Mouse (Mus musculus) intestine, embryonic 15.5 days (tissue): ENCODE data around the gene Btnl2. TPM values are rescaled to one million over a fixed set of nuclear protein-coding genes. Genes with fewer than 3 reads are reported as not detected.

Experiments used
- polyA plus RNA-seq: library from polyadenylated mRNA; unstranded; fragments of >200 nt; fragmentation: Nextera tagmentation; extraction: Ambion mirVana; gene quantifications from 2 replicates; pipeline ENCODE4 v1.2.1, GENCODE M21; 2015

The Btnl2 gene
- polyA plus RNA-seq, 1 experiment from 2014 or later, result 3.7 TPM

Other genes starting within 250 kb of the Btnl2 start
- 11.3 and 13.4 TPM in 2 replicates for gene H2-DMa, start 235.3 kb upstream of the Btnl2 start, polyA plus RNA-seq
- gene Brd2, start 232.2 kb upstream of the Btnl2 start, polyA plus RNA-seq, result 88.2 and 90.7 TPM in 2 replicates
- gene H2-DMb2, start 211.5 kb upstream of the Btnl2 start, polyA plus RNA-seq, result 0.68 and 0.83 TPM in 2 replicates
- gene H2-DMb1, start 201.8 kb upstream of the Btnl2 start, polyA plus RNA-seq, result 3.2 TPM in 2 replicates
- gene Tap1, start 167.3 kb upstream of the Btnl2 start, polyA plus RNA-seq, result 6.2 and 6.9 TPM in 2 replicates
- 9.3 and 9.4 TPM in 2 replicates for gene Psmb9, start 167.1 kb upstream of the Btnl2 start, polyA plus RNA-seq
- 15.5 and 16.9 TPM in 2 replicates for gene Psmb8, start 157.1 kb upstream of the Btnl2 start, polyA plus RNA-seq
- gene Tap2, start 151.3 kb upstream of the Btnl2 start, polyA plus RNA-seq, result 5.3 and 5.6 TPM in 2 replicates
- 0.06 and 0.13 TPM in 2 replicates for gene H2-Ob, start 115.9 kb upstream of the Btnl2 start, polyA plus RNA-seq
- 17.1 and 21.4 TPM in 2 replicates for gene H2-Ab1, start 97.1 kb upstream of the Btnl2 start, polyA plus RNA-seq
- gene H2-Aa, start 67.0 kb upstream of the Btnl2 start, polyA plus RNA-seq, result 10.2 TPM in 2 replicates
- gene H2-Eb1, start 49.0 kb upstream of the Btnl2 start, polyA plus RNA-seq, result 6.9 and 7.4 TPM in 2 replicates
- gene H2-Eb2, start 29.2 kb upstream of the Btnl2 start, polyA plus RNA-seq, result not detected in 2 replicates
- gene Btnl1, start 22.3 kb downstream of the Btnl2 start, polyA plus RNA-seq, result 9.4 and 14.7 TPM in 2 replicates
- 0.34 and 0.59 TPM in 2 replicates for gene BC051142, start 44.0 kb downstream of the Btnl2 start, polyA plus RNA-seq
- gene Btnl4, start 122.5 kb downstream of the Btnl2 start, polyA plus RNA-seq, result 12.7 and 13.6 TPM in 2 replicates
- gene Btnl6, start 162.5 kb downstream of the Btnl2 start, polyA plus RNA-seq, result 13.1 and 15.2 TPM in 2 replicates
- 2.9 and 5.8 TPM in 2 replicates for gene Notch4, start 209.4 kb downstream of the Btnl2 start, polyA plus RNA-seq
- 10.1 TPM in 2 replicates for gene Gpsm3, start 235.0 kb downstream of the Btnl2 start, polyA plus RNA-seq
- 8.0 and 8.8 TPM in 2 replicates for gene Pbx2, start 236.4 kb downstream of the Btnl2 start, polyA plus RNA-seq
- 2.7 and 3.0 TPM in 2 replicates for gene Ager, start 243.0 kb downstream of the Btnl2 start, polyA plus RNA-seq
- gene Rnf5, start 248.9 kb downstream of the Btnl2 start, polyA plus RNA-seq, result 165 and 174 TPM in 2 replicates
- 51.2 and 60.8 TPM in 2 replicates for gene Agpat1, start 249.4 kb downstream of the Btnl2 start, polyA plus RNA-seq